Mouse (Mus musculus) adrenal gland, adult 8-10 months (tissue): Measurements from ENCODE around the gene Etl4. TPM values are rescaled to one million over a fixed set of nuclear protein-coding genes. Genes with fewer than 3 reads are reported as not detected.

ENCODE experiments used
- DNase-seq: peaks from one replicate; pipeline ENCODE4 v3.0.0; 2022
- total RNA-seq, 4 experiments: library from RNA; stranded (reverse); gene quantifications; 2 replicates each; pipeline ENCODE4 v1.2.4; 2022

The Etl4 gene
- total RNA-seq, 4 experiments from 2014 or later: 26.0 to 37.9 (median 31.1) TPM

DNA sequence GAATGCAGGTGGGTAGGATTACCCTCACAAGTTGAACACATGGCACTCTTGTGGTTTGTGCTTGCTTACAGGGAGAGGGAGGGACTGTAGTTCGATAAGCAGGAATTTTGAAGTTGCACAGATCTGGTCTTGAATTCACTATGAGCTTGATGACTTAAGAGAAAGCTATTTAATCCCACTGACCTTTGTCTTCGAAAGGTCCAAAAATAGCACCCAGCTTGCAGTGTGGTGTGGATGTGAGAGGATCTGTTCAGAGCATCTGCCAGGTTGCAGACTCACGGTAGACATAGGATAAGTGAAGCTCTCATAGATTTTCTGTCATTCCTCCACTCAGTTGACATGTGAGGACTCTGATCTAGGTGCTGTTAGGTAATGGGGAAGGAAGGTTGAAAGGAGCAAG lies 670.8 kb downstream of the Etl4 start:
- DNase-seq: no peak

DNA sequence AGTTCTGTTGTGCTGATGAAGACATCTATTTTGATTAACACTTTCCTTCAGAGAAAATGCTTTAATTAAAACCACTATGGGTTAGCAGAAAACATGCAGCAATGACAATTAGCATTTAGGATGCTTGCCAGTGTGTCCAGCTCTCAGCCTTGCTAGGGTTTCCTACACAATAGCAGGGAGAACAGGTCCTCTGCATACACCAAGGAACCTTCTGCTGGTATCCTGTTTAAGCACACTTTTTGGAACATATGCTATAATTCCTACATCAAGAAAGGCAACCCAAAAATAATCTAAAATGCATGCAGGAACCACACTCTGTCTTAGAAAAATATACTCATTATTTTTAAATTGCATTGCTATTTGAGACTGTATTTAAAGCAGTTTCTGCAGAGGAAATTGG lies 673.5 kb downstream of the Etl4 start:
- no peak for DNase-seq

DNA sequence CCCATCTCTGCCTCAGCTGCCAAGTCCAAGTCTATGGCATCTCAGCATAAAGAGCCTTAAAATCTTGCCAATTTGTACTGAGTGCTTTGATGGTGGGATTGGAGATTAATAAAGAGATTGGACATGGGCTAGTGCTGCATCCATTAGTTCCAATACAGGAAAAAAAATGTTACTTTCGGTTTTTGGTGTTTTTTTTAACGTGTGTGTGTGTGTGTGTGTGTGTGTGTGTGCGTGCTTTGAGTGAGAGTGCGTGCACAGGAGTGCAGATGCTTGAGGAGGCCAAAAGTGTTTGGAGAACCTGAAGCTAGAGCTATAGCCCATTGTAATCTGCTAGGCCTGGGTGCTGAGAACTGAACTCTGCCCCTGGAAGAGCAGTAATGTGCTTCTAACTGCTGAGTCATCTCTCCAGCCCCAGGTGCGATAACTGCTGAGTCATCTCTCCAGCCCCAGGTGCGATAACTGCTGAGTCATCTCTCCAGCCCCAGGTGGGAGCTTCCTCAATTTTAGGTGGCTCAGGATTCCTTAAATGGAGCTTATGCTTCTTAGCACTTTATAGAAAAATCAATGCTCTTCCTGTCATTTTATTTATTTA lies 674.1 kb downstream of the Etl4 start:
- DNase-seq: no peak

DNA sequence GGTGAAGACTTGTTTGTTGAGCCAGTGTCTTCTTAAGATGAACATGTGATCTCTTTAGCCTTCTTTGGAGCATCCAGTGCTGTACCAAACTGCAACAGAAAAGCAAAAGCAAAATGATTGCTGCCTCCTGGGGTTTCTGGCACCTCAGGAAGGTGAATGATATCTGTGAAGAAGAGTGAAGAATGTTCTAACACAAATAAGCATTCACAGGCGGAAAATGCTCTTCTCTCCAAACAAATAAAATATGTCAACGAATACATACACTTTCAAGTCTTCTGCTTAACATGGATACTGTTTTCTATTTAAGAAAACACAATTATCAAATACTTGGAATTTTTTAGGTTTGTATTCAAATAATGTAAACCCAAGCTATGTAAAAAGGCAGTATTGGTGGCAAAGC lies 678.3 kb downstream of the Etl4 start:
- no peak for DNase-seq

DNA sequence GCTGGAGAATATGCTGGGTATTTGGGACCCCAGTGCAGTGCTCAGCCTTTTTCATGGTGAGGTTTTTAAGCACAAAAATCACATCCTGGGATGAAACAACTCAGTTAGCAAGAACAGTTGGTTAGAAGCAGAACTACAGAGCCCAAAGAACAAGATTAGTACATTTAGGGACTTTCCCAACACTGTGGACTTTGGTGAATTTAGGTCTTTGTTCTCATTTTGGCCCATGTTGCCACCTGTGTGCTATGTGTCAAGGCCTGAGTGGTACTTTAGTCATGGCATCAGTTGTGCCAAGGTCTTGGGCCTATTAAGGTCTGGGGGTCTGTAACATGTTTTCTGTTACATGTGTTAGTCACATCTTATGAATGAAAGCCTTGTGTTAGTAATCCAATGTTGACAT lies 679.1 kb downstream of the Etl4 start:
- no peak for DNase-seq

DNA sequence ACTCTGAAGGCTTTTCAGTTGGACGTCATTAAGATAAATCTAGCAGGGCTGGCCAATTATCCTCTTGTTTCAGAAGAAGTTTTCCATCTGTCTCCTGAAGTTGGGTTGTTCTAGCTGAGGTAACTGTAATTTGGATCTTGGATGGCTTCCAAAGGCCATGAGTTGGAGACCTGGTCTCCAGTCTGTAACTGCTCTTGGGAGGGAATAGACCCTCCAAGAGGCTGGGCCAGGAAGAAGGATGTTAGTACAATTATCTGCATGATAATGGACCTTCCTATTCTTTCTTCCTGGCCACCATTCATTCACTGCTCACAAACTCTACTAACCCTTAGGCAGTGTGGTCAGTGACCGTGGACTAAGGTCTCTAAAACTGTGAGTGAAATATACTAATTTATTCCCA lies 684.5 kb downstream of the Etl4 start:
- DNase-seq: no peak

DNA sequence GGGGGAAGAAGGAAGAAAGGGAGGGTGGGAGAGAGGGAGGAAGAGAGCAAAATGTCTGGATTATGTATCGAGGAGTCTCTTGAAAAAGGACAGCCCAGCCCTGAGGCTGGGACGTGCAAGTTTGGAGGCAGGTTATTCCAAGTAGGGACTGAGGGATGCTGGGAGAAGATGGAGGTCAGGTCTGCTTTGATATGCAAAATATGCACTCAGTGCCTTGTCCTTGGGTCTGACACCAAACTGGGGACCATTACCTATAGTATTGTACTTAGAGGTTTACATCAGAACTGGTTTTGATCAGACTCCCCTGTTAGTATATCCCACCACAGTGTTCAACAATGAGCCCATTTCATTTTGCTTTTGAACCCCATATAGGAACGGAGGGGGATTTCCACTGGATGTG lies 685.4 kb downstream of the Etl4 start:
- no peak for DNase-seq

DNA sequence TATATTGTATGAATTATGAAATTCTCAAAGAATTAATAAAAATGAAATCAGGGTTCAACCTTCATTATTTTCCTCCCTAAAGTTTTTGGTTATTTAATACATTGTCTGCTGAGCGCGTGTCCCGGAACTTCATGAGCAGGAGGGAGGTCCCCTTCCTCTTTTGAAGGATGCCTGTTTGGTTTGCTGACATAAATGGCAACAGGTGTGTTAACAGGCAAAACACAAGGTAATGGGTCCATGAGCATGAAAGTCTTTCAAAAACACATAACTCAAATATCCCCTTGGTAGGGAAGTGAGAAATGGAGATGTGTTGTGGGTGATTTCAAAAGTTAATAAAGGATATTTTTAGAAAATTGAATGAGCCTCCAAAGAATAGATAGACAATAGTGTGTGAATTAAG lies 687.0 kb downstream of the Etl4 start:
- DNase-seq: no peak

DNA sequence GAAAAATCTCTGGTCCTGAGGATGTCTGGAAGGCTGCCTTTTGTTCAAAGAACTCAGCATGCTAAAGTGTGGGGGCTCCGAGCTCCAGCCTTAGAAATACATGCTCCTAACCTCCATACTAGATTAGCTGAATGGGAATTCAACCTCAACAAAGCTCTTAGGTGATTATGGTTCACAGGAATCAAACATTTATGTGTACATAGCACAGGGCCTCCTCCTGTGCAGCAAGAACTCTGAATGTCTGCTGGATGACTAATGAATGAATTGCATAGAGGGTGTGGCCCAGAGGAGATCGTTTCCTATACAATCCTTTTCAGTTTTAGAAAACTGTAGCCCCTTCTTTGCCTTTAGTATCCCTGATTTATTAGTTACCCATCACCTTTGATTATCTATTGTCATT lies 687.6 kb downstream of the Etl4 start:
- DNase-seq: no peak

DNA sequence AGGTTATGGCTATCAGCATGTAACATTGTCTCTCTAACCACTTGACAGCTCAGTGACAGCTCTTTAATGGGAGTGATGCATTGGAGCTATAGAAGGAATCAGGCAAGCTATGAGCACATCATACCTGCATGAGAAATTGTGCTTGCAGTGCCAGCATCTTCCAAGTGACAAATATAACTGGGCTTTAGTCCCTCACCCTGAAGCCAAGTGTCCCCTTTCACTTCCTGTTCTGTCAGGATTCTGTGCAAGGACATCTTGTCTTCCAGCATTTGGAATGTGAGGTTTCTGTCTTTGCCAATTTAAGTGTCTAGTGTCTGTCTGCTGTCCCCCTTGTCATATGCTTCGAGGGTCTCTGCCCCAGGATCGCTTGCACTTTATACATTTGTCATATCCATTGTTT lies 693.1 kb downstream of the Etl4 start:
- no peak for DNase-seq

DNA sequence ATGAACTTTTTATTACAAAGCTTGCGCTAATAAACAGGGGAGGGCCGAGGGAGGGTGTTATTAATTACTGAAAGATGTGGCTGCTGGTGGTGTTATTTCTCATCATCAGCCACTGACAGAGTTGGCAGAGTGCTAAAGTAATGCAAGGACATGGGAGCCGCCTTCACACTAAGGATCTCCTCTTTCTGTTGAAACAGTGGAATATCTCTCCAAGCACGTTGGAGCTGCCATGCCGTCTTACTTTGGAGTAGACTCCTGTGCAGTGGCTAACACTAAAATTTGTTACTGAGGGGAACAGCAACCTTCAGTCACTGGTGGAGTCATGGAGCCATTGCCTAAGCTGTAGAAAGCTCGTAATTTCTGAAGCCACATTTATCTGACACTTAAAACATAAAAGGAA lies 694.0 kb downstream of the Etl4 start:
- no peak for DNase-seq

DNA sequence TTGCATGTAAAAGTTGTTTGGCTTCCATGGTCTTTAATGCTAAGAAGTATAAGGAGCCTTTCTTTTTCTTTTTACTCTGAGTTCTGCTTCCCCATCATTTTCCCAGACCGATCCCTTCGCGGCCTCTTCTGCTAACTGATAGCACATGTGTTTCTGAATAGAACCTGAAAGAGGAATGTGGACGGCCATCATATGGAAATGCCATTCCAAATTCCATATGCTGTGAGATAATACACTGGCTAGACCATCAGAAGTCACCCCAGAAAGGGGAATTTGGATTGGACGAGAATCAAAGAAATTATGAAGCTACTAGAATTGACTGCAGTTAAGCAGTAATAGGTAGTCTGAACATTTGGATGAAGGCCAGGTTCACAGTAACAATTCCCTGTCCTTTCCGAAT lies 694.4 kb downstream of the Etl4 start:
- no peak for DNase-seq

DNA sequence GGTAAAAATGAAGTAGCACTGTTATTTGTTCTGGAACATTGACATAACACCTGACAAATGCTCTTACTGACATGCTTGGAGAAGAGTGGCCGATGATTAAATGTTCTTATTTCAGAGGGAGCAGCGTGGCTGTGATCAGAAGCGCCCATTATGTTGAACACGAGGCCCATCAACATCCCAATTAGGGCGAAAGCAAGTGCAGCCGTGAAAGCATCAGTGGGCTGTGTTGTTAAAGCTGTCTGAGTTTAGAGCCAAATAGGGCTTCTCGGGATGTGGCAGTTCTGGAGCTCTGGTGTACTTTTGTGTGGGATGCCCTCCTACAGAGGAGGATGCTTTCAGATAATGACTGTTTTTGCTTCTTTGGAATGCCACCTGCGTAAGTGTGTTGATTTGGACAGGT lies 699.6 kb downstream of the Etl4 start:
- no peak for DNase-seq

DNA sequence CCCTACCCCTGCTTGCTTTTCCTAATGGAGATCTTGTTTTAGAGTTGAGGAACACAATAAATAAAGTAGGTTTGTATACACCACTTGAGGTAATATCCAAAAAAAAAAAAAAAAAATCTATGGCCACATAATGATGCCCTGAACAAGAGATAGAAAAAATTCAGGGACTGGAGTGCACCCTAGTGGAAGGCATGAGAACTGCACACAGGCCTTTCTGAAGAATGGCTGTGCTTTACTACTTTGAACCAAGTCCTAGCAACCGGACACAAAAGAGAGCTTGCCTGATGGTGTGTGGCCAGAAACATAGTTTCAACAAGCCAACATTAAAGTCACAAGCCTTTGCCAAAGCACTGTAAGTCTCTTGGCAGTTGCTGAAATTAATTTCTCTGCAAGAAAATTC lies 706.4 kb downstream of the Etl4 start:
- DNase-seq: peak; percentile 5

DNA sequence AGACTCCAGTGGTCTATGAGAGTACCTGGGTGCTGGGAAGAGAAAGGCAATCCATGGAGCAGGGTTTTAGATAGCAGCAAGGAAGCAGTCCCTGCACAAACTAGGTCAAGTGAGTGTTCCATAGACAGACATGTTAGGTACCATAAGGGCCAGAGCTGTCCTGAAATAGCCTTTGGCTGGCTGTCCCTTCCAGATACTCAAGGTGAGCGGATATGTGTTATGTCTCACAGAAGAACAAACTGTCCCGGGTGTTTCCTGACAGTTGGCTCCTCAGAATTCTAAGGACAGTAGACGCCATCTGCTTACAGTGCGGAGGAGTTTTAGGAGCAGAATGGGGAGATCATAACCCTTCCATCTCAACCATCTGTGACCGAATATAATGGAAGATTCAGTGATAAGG lies 708.8 kb downstream of the Etl4 start:
- no peak for DNase-seq

DNA sequence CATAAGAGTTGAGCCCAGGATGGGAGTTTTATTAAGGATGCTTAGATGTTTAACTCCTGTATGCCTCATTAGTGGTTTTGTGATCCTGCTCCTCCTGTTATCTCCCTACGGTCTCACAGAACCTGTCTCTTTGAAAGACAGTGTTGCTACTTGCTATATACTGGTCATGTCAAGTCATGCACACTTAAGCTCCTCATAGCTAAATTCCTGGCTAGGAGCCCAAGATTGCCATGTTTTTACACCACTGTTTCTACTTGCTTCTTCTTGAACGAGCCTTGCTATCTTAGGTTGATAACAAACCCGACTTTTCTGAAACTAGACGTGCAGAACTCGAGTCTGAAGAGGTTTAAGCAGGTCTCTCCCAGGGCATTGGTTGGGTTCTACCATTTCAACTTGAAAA lies 710.3 kb downstream of the Etl4 start:
- DNase-seq: no peak

DNA sequence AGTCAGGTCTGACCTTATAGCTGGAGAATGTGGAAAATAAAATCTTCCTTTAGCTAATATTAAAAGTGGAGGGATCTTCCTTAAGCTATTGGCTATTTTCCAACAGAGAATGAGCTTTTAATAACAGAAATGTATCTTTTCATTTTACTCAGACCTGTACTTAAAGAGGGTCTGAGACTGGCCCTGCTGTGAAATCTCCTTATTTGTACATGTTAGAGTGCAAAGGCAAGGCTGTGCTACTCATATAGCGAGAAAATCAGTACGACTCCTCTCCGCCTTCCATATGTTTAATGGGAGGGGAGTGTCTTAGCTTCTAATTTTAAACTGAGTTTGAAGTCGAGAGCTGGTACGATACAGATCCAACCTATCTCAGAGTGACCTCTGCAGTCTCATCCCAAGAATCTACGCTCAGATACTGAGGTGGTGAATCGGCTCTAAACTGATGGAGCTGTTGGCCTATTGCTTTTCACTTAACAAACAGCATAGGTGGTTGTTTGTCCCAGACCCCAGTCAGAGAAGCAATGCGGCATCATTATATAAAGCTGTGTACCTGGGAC lies 719.7 kb downstream of the Etl4 start:
- DNase-seq: no peak

DNA sequence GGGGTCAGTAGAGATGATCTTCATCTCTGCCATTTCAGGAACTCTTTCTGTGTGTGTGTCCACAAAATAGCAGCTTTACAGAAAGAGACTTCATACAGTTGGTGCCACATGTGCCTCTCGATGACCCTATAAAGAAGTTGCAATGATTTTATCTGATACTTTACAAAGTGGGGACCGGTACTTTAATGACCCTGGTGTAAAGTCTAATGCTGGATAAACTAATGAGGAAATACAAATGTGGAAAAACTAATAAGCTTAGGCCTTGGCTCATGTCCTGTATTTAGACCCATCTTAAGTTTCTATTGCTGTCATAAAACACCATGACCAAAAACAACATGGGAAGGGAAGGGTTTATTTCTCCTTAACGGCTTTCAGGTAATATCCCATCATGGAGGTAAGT lies 729.0 kb downstream of the Etl4 start:
- DNase-seq: no peak

DNA sequence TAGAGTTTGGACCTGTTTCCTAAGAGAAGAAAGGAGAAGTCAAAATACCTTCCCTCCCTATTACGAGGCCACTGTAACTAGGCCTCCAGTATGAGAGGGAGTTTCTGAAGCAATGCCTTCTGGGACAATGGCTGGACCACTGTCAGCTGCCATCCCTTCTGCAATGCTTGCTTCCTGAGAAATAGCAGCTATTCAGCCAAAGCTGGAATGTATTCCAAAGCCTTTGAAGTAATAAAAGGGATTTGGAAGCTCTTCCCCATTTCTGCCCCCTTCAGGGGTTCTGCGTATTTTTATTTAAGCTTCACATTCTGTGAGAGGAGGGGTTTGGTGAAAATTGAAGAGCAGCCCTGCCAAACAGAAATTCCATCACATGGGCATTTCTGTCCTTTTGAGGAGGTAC lies 730.1 kb downstream of the Etl4 start:
- DNase-seq: no peak

DNA sequence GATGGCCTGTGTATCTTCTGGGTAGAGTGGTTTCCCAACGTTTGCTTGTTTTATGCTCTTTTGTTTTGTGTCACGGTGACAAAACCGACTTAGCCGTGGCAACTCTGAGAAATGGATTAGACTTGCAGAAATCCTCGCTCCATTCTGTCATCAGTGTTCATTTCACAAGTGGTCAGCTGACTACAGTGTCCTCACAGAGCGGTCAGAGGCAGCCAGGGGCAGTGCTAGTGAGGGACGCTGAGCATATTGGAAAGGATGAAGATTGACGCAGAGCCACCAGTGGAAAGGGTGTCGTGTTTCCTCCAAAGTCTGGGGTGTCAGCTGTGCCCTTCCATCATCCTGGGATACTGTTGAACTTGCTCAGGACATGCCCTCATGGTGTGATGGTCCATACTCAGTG lies 733.2 kb downstream of the Etl4 start:
- DNase-seq: peak; percentile 56

DNA sequence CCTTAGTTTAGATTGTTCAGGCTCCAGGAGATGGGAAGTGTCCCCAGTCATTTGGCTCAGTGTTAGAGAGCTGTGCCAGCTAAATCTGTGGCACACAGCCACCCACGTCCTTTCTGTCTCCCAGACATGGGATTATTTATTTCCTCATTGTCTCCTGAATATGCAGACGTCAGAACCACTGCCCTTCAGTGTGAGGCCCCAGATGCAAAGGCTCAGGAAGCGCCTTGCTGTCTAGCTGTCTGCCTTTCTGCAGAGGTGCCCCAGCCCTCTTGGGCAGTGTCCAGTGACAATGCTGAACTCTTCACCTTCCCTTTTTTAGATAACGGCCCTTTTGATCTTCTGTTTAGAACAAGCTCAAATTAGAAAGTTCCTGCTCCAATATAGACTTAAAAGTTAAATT lies 740.2 kb downstream of the Etl4 start:
- peak; percentile 82 for DNase-seq

DNA sequence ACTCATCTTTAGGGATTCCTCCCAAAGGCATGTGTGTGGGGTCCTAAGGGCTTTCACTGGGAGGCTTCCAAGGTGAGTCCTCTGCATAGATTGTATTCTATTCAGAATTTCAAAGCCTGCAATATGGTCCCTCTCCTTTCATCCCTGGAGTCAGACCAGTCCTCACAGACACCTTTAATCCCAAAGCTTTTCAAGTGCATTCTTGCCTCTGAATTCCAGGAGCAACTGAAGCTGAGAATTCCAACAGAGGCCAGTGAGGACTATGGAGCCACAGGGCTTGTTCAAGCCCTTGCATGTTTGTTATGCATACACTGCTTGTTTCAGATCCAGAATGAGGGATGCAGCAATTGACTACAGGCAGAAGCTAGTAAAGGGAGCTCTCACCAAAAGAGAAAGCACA lies 743.5 kb downstream of the Etl4 start:
- DNase-seq: no peak

DNA sequence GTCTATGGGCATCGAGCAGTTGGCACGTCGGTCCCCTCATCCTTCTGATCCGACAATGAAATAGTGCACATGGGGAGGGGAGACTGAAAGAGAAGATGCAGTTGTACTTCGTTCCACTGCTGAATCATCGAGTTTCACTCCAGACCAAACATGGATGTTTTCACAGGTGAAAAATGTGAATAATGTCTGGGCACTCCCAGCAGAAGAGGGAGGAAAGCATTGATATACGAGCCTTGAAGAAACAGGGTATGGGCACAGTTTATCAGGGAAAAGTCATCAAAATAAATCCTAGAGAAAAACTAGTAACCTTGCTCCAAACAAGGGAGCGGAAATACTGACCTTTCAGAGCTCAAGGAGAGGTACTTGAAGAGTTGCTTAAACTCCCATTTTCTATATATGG lies 744.5 kb downstream of the Etl4 start:
- DNase-seq: no peak

DNA sequence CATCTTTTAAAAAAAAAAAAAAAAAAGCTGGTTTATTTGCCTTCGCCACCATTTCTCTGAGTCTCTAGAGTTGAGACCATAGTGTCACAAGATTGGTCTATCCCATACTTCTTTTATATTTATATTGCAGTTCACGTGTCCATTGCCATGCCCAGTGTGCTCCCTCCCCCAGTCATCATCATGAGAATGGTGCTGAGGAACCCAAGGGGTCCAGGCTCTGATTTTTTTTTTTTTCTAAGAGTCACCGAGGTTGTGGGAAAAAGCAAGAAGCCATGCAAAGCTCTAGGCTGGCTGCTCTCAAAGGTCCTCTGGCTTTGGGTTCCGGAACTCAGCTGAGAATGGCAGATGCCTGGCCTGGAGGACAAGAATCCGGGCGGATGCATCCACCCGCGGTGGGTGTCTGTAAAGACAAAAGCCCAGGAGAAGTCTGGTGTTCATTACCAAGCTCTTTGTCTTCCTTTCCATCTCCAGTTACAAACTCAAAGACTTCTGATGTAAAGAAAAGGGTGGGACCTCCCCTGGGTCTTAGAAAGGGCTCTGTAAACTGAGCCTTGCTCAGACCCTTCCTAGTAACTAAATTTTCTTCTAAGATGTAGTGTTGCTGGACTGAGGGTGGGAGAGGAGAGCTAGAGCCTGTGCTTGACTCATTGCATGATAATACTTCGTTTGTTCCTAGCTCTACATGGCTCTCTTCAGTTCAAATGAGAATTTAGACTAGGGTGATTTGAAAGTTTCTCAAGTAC lies 745.2 kb downstream of the Etl4 start:
- no peak for DNase-seq

DNA sequence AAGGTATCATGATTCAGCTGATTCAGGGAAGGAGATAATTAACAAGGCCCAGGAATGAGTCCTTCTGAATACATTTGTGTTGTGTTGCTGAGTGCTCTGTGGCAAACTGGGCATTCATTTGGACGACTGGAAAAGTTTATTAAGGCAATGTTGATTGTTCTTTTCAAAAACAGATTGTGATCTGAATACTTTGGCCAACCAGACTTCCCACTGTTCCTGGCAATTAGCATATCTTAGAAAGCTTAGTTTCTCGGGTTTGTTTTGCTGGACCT lies 745.7 kb downstream of the Etl4 start:
- DNase-seq: no peak
